Mouse (Mus musculus) left cerebral cortex, adult 8-10 months (tissue): Measurements from ENCODE around the gene Rpn1. TPM values are rescaled to one million over a fixed set of nuclear protein-coding genes. Genes with fewer than 3 reads are reported as not detected.
"Not testable (repeated sequence)": the region's sequence is repeated elsewhere in the genome, so short reads cannot be mapped to it uniquely, and the experiment has no call there.

Experiments used
- DNase-seq, 2 experiments: peaks; one replicate each; pipeline ENCODE4 v3.0.0; 2022; ENCODE audit warnings: low spot score in 2 of 2
- total RNA-seq, 4 experiments: library from RNA; stranded (reverse); gene quantifications; 2 replicates each; pipeline ENCODE4 v1.2.4; 2022

Rpn1 gene
- total RNA-seq, 4 experiments from 2014 or later: 166 to 188 (median 171) TPM

GRCm38 (mm10) chr6:88119309-88119708 is 35.0 kb downstream of the Rpn1 start:
- DNase-seq: no peak

GRCm38 (mm10) chr6:88120813-88121212 is 36.5 kb downstream of the Rpn1 start:
- no peak for DNase-seq

- DNase-seq: no peak
These were observed 37.5 kb downstream of the Rpn1 start for GRCm38 (mm10) chr6:88121781-88122180.

GRCm38 (mm10) chr6:88123150-88123857 is 39.0 kb downstream of the Rpn1 start:
- no peak for DNase-seq

GRCm38 (mm10) chr6:88123858-88124261 is 39.6 kb downstream of the Rpn1 start:
- no peak for DNase-seq

GRCm38 (mm10) chr6:88124551-88124950 is 40.3 kb downstream of the Rpn1 start:
- DNase-seq: no peak

GRCm38 (mm10) chr6:88125815-88126214 is 41.5 kb downstream of the Rpn1 start:
- not testable (repeated sequence) for DNase-seq

- no peak for DNase-seq
These were observed 47.2 kb downstream of the Rpn1 start for GRCm38 (mm10) chr6:88131521-88131920.

- DNase-seq: no peak
These were observed 47.8 kb downstream of the Rpn1 start for GRCm38 (mm10) chr6:88132051-88132450.

- no peak for DNase-seq
These were observed 48.8 kb downstream of the Rpn1 start for GRCm38 (mm10) chr6:88133061-88133460.

- no peak for DNase-seq
These were observed 49.6 kb downstream of the Rpn1 start for GRCm38 (mm10) chr6:88133878-88134277.

- DNase-seq: no peak
These were observed 51.9 kb downstream of the Rpn1 start for GRCm38 (mm10) chr6:88136201-88136631.

- DNase-seq: no peak
These were observed 54.2 kb downstream of the Rpn1 start for GRCm38 (mm10) chr6:88138485-88138884.

- peak; percentile 22 to 84 for DNase-seq
These were observed 56.0 kb downstream of the Rpn1 start for GRCm38 (mm10) chr6:88140264-88140663.

GRCm38 (mm10) chr6:88145793-88146192 is 61.5 kb downstream of the Rpn1 start:
- no peak for DNase-seq

- no peak for DNase-seq
These were observed 62.3 kb downstream of the Rpn1 start for GRCm38 (mm10) chr6:88146576-88146975.

- no peak for DNase-seq
These were observed 63.2 kb downstream of the Rpn1 start for GRCm38 (mm10) chr6:88147411-88148003.

- DNase-seq: no peak
These were observed 67.1 kb downstream of the Rpn1 start for GRCm38 (mm10) chr6:88151335-88151734.

- no peak for DNase-seq
These were observed 67.9 kb downstream of the Rpn1 start for GRCm38 (mm10) chr6:88152127-88152705.

GRCm38 (mm10) chr6:88152979-88153378 is 68.7 kb downstream of the Rpn1 start:
- DNase-seq: no peak
